Mouse (Mus musculus): ENCODE results near the gene Tvp23a. TPM values are rescaled to one million over a fixed set of nuclear protein-coding genes. Genes with fewer than 3 reads are reported as not detected.

Tvp23a gene
- total RNA-seq (2021) = under 1 TPM; 0.10 to 0.26 TPM
- long read RNA-seq, experiment 1 = 0 reads
- long read RNA-seq, experiment 2 = 0 reads

DNA sequence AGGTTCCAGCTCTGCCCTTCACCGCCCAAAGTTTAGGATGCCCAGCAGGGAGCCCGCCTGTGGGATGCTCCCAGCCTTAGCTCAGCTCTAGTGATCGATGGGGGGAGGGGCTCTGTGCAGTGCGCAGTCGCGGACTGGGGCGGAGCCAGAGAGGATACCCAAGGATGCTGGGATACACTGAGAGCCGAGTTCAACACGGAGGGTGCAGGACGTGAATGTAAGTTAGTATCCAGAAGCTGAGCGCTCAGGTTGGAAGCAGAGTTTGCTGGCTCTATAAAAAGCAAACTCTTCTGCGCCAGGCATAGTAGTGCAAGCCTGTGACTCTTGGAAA lies at the start of gene Tvp23a:
Gene Tvp23a (minus strand): TSS at position 99 of the 331 bp plus-strand sequence.
- peak; percentile 66 to 73 for DNase-seq

DNA sequence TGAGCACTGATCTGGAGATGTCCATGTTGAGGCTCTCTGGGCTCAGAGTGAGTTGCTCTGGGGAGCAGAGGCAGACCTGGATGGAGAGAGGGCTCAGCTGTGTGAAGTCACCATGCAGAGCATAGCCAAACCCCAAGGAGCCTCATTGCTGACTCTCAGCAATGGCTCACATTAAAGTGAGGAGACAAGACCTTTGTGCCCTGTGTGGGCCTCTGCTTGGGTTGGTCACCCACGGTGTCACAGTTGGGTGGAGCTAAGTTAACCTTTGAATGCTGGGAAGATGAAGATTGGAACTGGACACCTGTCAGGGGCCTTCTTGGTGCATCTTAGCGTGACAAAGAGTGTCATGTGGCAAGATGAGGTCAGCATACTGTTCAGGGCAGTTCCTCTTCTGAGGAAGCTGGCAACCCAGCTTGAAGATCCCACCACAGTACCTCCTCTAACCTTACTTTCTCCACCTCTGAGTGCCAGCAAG lies 48.7 kb upstream of the Tvp23a start:
- DNase-seq = no peak

DNA sequence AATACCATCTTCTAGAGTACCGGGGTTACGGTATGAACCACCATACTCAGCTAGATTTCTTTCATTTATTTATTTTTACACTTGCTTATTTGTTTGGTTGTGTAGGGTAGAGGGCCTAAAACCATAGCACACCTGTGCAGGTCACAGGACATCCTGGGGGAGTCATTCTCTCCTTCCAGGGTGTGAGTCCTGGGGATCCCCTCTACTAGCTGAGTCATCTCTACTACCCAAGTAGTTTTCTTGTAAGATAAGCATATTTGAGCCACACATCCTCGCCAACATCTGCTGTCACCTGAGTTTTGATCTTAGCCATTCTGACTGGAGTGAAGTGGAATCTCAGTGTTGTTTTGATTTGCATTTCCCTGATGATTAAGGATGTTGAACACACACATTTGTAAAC lies 45.4 kb upstream of the Tvp23a start:
- DNase-seq = no peak

DNA sequence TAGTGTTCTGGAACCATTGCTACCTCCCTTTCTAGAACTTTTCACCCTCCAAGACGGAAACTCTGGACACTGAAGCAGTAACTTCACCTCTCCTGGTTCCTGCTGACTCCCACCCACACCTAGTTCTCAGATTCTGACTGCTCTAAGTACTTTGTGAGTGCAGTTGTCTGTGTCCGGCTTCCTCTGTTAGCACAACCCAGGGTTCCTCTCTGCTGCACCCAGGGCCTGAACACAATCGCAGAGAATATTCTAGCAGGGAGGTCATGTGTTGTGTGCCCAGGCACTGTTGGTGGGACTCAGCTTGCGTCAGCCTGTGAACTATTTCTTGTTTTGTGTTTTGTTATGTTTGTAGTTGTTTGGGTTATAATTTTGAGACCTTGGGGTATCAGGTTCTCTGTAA lies 44.6 kb upstream of the Tvp23a start:
- DNase-seq = no peak

DNA sequence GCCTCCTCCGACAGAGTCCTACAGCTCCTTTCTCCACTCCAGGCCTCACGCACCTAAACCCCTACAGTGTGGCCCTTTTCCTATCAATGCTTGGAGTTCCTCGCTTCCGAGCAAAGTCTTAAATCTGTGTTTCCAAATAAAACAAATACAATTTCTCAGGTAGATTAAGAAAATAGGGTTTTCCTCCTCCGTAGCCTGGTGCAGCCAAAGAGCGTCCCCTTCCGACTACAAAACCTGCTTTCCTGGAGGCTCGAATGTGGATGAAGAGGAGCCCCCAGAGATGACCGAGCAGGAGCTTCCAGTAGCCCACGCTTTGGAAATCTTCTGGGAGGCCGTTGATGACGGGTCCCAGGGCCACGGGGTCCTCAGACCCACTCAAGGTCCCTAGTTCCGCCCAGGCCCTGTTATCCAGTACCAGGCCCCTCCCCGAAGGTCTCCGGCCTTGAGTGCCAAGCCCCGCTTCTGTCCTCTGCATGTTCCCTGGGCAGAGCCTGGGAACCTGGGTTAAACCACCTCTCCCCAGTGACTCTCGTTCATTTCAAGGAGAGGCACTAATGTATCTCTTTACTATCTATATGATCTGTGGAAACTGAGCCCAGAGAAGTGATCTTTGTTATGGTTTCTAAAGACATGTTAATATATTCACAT lies 43.5 kb upstream of the Tvp23a start:
- DNase-seq = no peak

DNA sequence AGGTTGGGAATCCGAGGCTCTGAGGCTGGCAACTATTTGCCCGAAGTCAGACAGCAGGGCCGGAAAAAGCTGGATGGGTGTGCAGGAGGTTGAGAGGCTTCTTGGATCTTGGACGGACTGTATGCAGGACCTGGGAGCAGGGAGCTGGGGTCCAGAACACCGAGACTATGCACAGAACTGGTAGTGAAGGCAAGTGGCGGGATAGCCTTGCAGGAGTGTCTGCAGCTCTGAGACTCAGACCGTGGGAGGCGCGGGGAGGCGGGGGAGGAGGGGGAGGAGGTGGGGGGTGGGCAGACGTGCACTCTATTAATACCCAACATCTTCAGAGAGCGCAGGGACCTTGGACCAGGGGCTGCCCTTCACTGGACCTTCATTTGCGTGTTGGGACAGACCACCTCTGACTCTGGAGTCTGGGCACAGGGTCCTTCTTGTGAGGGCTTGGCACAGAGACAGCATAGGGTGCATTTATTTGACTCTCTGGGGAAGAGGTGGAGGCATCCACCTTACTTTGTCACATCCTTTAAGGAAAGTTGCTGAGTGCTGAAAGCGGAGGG lies 42.8 kb upstream of the Tvp23a start:
- no peak for DNase-seq

DNA sequence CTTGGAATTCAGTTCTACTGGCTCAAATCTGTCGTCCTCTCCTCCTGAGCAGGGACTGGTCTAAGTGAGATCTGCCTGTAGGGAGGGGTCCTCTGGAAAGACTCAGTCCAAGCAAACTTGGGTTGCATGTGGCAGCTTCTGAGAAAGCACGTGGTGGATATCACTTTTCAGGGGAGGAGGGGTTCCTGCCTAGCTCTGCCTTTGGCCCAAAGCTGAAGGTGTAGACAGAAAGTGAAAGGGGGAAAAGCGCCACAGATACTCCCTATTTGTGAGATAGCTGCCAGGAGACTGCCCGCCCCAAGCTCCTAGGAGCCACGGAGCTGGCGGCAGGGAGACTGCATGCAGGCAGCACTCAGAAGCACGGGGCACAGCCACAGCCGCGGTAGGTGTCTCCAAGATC lies 42.3 kb upstream of the Tvp23a start:
- DNase-seq = no peak

DNA sequence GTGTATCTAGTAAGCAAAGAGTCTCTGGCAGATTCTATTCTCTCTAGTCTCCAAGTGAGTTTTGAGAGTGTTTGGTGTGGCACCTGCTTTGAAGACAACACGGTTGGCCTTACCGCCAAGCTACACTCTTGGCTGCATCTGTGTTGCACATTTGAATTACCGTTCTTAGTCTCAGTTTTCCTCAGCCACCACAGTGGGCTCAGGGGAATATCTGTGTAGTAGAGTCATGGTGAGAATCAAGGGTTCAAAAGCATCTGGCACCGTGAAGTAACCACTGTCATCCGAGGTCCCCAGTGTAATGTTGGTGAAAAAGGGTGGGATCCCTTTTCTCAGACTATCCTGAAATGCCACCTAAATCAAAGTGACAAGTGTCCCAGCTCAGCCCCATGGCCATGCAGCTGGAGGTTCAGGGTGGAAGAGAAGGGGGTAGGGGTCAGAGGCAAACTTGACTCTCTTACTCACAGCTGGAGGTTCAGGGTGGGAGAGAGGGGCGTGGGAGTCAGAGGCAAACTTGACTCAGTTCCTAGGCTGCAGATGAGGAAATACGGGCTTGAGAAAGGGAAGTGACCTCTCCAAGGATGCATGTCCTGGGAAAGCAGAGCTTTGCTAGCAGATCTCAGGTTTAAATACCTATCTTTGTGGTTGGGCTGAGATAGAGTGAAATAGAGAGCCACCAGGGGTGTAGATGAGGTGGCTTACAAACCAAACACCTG lies 41.8 kb upstream of the Tvp23a start:
- DNase-seq = no peak

DNA sequence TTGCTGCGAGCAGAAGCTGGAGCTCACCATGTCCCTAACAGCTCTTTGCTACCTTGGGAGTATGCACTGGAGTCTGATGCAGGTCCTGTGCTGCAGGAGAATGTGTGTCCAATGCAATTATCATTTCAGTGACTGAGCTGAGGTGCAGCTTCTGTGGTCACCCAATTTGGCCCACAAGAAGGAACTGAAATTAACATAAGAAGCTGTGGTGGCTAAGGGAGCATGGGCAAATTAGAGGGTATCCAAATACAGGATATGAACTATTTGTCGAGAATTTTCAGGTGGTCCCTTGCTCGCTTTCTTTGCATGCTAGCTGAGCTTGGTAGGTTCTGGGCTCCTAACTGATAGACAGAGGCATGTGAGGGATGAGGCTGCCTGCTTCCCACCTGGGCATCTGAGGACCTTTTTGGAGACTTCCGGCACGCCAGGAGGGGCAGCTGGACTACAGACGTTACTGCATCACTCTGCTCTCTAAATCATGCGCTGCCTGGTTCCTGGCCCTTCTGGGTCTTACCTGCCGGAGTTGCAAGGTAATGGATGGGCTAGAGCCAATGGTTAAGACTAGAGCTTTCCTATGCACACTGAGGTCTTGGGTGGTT lies 40.8 kb upstream of the Tvp23a start:
- peak in 1 of 2 experiments; percentile 19 for DNase-seq

DNA sequence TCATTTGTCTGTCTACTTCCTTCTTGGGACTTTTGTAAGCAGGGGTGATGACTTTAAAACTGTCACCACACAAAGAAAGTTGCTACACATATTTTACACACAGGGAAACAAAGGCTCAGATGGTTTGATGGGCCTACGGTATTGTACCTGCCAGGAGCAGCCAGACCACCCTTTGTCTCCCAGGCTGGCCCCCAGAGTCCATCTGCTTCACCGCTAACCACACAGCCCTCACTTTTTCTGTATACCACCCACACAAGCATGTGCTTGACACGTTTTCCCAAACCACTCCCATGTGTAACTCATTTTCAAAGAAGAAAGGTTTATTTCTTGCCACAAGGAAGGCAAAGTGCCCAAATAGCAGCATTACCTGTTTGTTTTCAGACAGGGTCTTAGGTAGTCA lies 39.8 kb upstream of the Tvp23a start:
- DNase-seq = no peak

DNA sequence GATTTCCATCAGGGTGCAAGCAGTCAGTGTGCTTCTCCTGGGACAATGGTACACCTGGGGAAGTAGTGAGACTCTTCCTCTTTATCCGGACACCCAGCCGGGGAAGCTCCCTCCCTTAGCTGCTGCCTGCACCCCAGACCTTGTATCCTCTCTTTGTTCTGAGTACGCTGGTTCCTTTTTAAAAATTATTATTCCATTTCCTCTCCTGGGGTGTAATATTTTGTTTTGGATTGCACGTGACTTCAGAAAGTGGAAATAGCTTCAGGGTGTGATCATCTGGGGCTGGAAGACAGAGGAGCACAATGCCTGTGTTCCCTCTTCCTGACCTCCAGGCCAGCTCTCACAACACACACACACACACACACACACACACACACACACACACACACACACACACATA lies 35.2 kb upstream of the Tvp23a start:
- peak in 1 of 2 experiments; percentile 23 for DNase-seq

DNA sequence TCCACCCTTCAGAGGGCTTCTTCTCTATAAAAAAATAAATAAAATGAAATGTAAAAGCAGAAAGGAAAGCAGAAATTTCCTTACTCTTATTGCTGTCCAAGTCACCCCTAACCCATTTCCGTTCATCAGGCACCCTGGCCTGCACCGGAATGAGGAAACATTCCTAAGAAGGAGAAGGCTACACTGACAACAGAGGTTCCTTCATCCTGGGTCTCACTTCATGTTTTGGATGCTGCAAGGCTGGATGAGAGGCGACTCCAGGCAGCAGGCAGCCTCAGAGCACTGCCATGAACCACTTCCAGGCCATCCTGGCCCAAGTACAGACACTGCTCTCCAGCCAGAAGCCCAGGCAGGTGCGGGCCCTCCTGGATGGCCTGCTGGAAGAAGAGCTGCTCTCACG lies 32.7 kb upstream of the Tvp23a start, which contains the start of gene Ciita:
Gene Ciita (plus strand): TSS at position 203 of the 400 bp plus-strand sequence.
- DNase-seq = no peak

DNA sequence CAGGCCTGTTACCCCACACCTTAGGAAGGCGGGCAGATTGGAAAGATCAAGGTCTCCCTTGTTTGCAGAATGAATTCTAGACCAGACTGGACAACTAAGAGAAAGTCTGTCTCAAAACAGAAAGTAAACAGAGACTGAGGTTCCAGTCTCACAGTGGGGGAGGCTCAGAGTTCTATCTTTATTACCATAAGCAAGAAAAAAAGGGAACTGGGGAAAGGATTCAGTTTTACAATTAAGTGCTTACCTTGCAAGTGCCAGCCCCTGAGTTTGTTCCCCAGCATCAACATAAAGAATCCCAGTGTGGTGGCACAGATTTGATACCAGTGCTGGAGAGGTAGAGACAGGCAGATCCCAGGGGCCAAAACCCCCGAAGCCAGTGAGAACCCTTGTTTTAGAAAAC lies 28.8 kb upstream of the Tvp23a start:
- peak in 1 of 2 experiments; percentile 20 for DNase-seq

DNA sequence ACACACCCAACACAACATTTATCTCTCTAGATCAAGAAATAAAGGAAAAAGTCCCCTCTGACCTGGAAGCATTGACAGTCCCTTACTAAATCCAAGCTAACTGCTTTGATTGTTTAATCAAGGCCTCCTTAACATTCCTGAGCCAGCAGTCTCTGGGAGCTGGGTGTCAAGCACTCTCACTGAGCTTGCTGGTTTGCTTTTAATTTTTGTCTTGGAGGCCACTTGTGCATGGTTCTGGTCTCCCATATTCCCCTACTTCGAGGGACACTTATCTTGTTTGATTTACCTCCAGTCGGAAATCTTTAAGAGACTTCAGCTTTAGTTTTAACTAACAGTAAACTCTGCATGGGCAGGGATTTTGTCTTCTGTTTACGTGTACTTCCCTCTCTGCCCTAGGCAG lies 27.8 kb upstream of the Tvp23a start:
- DNase-seq = no peak

DNA sequence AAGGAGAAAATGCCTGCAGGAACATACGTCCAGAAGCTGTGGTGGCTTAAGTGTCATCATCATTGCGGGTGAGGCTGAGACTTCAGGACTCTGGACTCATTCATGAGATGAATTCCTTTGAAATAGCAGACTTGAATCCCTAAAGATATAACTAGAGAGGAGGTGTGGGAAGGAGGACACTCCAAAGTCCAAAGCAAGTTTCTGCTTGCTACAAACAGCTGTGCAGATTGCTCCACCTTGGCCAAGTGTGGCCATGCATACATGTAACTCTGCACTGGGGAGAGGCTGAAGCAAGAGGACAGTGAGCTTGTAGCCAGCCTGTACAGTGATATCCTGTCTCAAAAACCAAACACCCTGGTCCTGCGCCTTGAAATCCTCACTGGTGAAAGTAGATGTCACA lies 24.8 kb upstream of the Tvp23a start:
- DNase-seq = no peak

DNA sequence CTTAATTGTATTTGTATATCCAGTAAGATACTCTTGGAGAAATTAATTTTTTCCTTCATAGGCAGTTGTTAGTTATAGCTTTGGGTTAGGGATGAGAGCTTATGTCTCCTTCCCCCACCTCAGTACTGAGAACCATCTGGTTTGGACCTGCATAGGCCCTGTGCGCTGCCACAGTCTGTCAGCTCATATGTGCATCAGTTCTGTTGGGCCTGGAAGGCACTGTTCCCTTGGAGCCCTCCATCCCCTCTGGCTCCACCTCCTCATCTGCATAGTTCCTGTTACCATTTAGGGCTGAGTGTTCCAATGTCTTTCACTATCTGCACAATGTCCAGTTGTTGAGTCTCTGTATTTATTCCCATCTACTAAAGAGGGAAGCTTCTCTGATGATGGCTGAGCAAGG lies 21.0 kb upstream of the Tvp23a start:
- no peak for DNase-seq

DNA sequence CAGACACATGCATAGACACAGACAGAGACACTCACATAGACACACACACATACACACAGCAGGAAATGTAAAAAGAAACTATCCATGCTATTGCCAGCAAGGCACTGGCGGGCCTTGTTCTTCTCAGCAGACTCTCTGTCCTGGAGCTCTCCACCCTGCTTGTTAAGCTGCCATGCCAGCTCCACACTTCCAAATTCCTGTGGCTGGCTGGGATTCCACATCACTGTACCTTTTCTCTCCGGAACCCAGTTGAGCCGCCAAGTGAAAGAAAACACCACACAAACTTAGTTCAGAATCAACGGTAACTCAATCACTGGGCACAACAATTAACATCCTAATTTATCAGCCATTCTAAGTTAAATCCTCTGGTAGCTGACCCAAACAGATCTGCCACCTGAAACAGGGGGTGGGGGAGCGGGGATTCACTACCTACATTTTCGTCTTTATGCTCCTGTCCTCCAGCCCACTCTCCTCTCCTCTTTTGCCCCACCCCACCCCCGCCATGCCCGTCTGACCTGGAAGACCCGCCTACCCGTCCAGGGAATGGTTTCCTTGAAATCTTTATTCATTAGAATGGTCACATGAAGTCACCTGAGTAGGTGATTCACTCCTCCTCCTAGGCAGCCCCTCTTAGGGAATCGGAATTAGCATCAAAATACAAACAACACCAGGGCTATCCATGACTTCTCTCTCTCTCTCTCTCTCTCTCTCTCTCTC lies 20.4 kb upstream of the Tvp23a start:
- DNase-seq = no peak

DNA sequence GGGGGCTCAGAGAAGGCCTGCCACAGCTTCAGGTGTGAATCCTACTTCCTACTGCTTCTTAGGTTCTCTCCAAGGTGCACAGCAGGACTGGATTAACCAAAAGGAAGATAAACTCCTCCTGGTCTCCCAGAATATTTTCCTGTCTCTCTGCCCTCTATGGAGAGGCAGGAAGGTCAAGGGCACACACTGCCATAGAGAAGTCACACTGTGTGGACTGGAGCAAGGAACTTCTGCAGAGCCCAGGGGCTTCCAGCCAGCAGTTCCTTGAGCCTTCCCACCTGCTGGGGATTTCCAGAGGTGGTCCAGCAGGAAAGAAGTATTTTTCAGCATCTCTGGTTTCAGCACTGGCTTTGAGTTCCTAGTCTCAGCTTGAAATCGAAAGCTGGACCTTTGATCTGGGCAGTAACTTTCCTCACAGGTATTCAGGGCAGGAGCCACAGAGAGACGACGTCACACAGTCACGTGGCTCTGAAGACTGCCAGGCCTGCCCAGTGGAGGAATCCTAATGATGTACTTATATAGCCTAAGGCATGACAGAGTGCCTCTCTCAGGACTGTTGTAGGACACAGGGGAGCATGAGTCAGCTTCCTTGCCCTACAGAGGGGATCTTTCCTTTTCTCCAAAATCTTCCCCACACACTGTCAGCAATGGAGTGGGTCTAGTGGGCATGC lies 18.0 kb upstream of the Tvp23a start:
- no peak for DNase-seq

DNA sequence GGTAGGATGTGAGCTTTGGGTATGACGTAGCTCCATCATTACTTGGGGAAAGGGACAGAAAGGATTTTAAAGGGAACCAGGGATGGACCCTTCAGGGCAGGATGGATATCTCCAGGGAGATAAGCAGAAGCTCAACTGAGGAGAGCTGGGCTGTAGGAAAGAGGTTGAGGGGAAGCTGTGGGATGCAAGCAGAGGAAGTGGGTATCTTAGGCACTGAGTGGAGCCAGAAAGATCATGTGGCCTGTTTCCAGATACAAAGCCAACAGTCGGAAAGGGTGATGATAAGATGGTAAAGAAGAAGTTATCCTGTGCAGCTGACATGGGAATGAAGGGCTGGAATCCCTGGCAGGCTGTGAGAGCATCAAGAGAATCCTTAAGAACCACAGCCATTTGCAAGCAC lies 14.0 kb upstream of the Tvp23a start:
- DNase-seq = no peak

DNA sequence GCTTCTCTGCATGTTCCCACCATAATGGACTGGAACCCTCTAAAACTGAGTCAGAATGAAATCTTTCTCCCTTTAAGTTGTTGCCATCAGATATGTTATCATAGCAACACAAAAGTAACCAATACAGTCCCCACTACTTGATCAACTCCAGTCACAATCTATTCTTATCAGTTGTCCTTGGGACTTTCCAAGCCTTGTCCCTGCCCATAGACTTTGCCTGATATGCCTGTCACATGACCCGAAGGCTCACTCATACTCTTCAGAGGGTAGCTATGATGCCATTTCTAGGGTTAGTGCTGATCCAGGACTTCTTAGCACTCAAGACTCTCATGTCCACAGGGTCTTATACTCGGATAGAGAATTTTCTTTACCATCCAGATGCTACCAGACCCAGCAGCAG lies 13.0 kb upstream of the Tvp23a start:
- DNase-seq = no peak

DNA sequence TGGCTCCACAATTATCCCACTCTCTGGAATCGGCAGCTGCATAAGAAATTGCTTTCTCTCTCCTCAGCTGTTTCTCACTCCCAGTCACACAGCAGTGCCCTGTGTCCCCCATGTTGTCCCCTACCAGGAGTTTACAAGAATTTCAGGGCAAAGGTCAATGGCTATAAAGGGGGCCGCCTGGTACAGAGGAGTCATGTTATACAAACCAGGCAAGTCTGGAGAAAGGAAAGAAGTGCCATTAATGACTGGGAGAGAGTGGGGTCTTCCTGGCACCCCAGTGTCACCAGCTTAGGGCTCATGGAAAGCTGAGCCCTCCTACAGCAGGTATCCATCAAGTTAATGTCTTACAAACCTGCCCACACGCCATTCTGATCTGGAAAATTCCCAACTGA lies 7.4 kb upstream of the Tvp23a start:
- DNase-seq = no peak

All from heart, adult 18-20 months (tissue).